8 mouse cellular contexts compared by ENCODE assay signal in genomic region chr4:57141908-57142361, GRCm38 (mm10). TPM values are rescaled to one million over a fixed set of nuclear protein-coding genes. Genes with fewer than 3 reads are reported as not detected.
DNase-seq lines count a peak whose midpoint lies in the region; ATAC-seq and TF ChIP-seq lines count a peak whose summit lies in the region.

No protein-coding gene starts in this region.

- H3K36me3 ChIP-seq in thymus, adult 2 months (ENCODE audit: control insufficient read depth, insufficient read depth, low read length) = no peaks in the 10 kb centered on the region
- no peaks in the 10 kb centered on the region for H3K36me3 ChIP-seq in heart, embryonic 16.5 days (ENCODE audit: control insufficient read depth, insufficient read depth)
- no peaks in the 10 kb centered on the region for H3K36me3 ChIP-seq in limb, embryonic 11.5 days (ENCODE audit: control insufficient read depth, insufficient read depth, low read length)
- no peaks in the 10 kb centered on the region for H3K36me3 ChIP-seq in neural tube, embryonic 11.5 days (ENCODE audit: control insufficient read depth, insufficient read depth, low read length)

- 2% methylated on average over 26 of the region's 26 CpGs for WGBS in thymus, adult 2 months
- 9% methylated on average over 26 of the region's 26 CpGs for WGBS in heart, embryonic 16.5 days
- 5% methylated on average over 26 of the region's 26 CpGs for WGBS in limb, embryonic 11.5 days
- 5% methylated on average over 26 of the region's 26 CpGs for WGBS in neural tube, embryonic 11.5 days

- H3K27me3 ChIP-seq in thymus, adult 2 months (ENCODE audit: control insufficient read depth, insufficient read depth, low read length) = peaks cover 8% of the 10 kb centered on the region
- peaks cover 36% of the 10 kb centered on the region for H3K27me3 ChIP-seq in heart, embryonic 16.5 days (ENCODE audit: control insufficient read depth, insufficient read depth, low read length)
- H3K27me3 ChIP-seq in limb, embryonic 11.5 days (ENCODE audit: control insufficient read depth, insufficient read depth, low read length) = peaks cover 12% of the 10 kb centered on the region
- H3K27me3 ChIP-seq in neural tube, embryonic 11.5 days (ENCODE audit: control insufficient read depth, insufficient read depth, low read length) = peaks cover 16% of the 10 kb centered on the region

- peak overlapping the region; percentile 36 for H3K4me3 ChIP-seq in thymus, adult 2 months (ENCODE audit: control insufficient read depth, insufficient read depth, low read length)
- peak overlapping the region; percentile 71 for H3K4me3 ChIP-seq in heart, embryonic 16.5 days (ENCODE audit: low read length)
- peak overlapping the region; percentile 53 for H3K4me3 ChIP-seq in limb, embryonic 11.5 days (ENCODE audit: low read depth, low read length)
- peak overlapping the region; percentile 65 for H3K4me3 ChIP-seq in neural tube, embryonic 11.5 days (ENCODE audit: low read depth, low read length)

- peaks cover 14% of the 10 kb centered on the region for H3K4me1 ChIP-seq in thymus, adult 2 months (replicated peaks; ENCODE audit: control insufficient read depth, insufficient read depth, low read length)
- peaks cover 11% of the 10 kb centered on the region for H3K4me1 ChIP-seq in heart, embryonic 16.5 days (ENCODE audit: control insufficient read depth, insufficient read depth, low read length)
- H3K4me1 ChIP-seq in limb, embryonic 11.5 days (ENCODE audit: control insufficient read depth, insufficient read depth, low read length) = peaks cover 26% of the 10 kb centered on the region
- H3K4me1 ChIP-seq in neural tube, embryonic 11.5 days (ENCODE audit: control insufficient read depth, insufficient read depth, low read length) = peaks cover 10% of the 10 kb centered on the region

- H3K27ac ChIP-seq in thymus, adult 2 months (ENCODE audit: control insufficient read depth, insufficient read depth, low read length) = no peak overlapping the region
- H3K27ac ChIP-seq in heart, embryonic 16.5 days (ENCODE audit: low read length) = no peak overlapping the region
- H3K27ac ChIP-seq in limb, embryonic 11.5 days (replicated peaks; ENCODE audit: low read depth, low read length) = no peak overlapping the region
- no peak overlapping the region for H3K27ac ChIP-seq in neural tube, embryonic 11.5 days (ENCODE audit: low read depth, low read length)

- TF ChIP-seq POLR2A in thymus, adult 2 months (IDR thresholded peaks at IDR 0.05; ENCODE audit: control insufficient read depth, extremely low read depth, insufficient read depth, low read length, poor library complexity) = no peak

- DNase-seq in embryo, embryonic 10 days (ENCODE audit: low spot score) = peak; percentile 41
- DNase-seq in embryo, embryonic 10.5 days (ENCODE audit: low spot score) = no peak
- peak; percentile 15 for DNase-seq in thymus, adult 2 months
- no peak for DNase-seq in thymus, postnatal 0 days (ENCODE audit: low spot score)
- peak; percentile 60 for DNase-seq in limb, embryonic 11.5 days (ENCODE audit: low spot score)
- DNase-seq in neural tube, embryonic 11.5 days (ENCODE audit: low spot score) = peak; percentile 52
- DNase-seq in frontal cortex, postnatal 25 days (ENCODE audit: low spot score in 2 of 2) = no peak

- no peak for TF ChIP-seq CTCF in thymus, adult 2 months (IDR thresholded peaks at IDR 0.05; ENCODE audit: borderline replicate concordance, control insufficient read depth, extremely low read depth, insufficient read depth, low read length, poor library complexity)

- H3K4me2 ChIP-seq in heart, embryonic 16.5 days (ENCODE audit: low read depth, low read length) = peak overlapping the region; percentile 97
- peak overlapping the region; percentile 92 for H3K4me2 ChIP-seq in limb, embryonic 11.5 days (ENCODE audit: low read depth, severe bottlenecking)
- peak overlapping the region; percentile 94 for H3K4me2 ChIP-seq in neural tube, embryonic 11.5 days (ENCODE audit: low read depth)

- no peak overlapping the region for H3K9ac ChIP-seq in heart, embryonic 16.5 days (ENCODE audit: low read length)
- 0 out of 2 replicates have a peak overlapping the region, but pooled peaks have one; percentile 72 for H3K9ac ChIP-seq in limb, embryonic 11.5 days (ENCODE audit: low read length)
- peak overlapping the region; percentile 20; the same call in 1 of the 2 replicates for H3K9ac ChIP-seq in neural tube, embryonic 11.5 days (ENCODE audit: low read length)

- no peaks in the 10 kb centered on the region for H3K9me3 ChIP-seq in heart, embryonic 16.5 days (replicated peaks; ENCODE audit: control insufficient read depth, low read length)
- no peaks in the 10 kb centered on the region for H3K9me3 ChIP-seq in limb, embryonic 11.5 days (ENCODE audit: control insufficient read depth, low read length)
- H3K9me3 ChIP-seq in neural tube, embryonic 11.5 days (ENCODE audit: control insufficient read depth, low read length) = no peaks in the 10 kb centered on the region

- no peak for ATAC-seq in heart, embryonic 16.5 days (replicated peaks; ENCODE audit: extremely low read depth, insufficient read depth, low FRiP score)
- no peak; the same call in 1 of the 2 replicates for ATAC-seq in limb, embryonic 11.5 days (ENCODE audit: insufficient number of reproducible peaks, low FRiP score, low TSS enrichment, low read depth)
- no peak for ATAC-seq in neural tube, embryonic 11.5 days (ENCODE audit: insufficient read depth, low FRiP score, low TSS enrichment)

RNA-seq across cellular contexts. Expression of gene Epb41l4b, which starts 1.3 kb away (rescaled TPM):
- 9.2 and 10.7 TPM in 2 replicates for polyA plus RNA-seq in thymus, adult 2 months (2012; rRNA removed)
- 2.2 and 2.4 TPM in 2 replicates for polyA plus RNA-seq in thymus, postnatal 0 days (2015; fragmentation: Nextera tagmentation; extraction: Ambion mirVana)
- polyA plus RNA-seq in heart, embryonic 16.5 days (2015; fragmentation: Nextera tagmentation; extraction: Ambion mirVana) = 0.56 and 1.0 TPM in 2 replicates
- polyA plus RNA-seq in limb, embryonic 11.5 days (2014; fragmentation: Nextera tagmentation; extraction: Ambion mirVana) = 2.8 and 2.9 TPM in 2 replicates
- polyA plus RNA-seq in neural tube, embryonic 11.5 days (2014; fragmentation: Nextera tagmentation; extraction: Ambion mirVana) = 0.99 and 1.3 TPM in 2 replicates

Comparison
In these comparisons a context has a peak if more than half of its experiments do, and no peak if none do; other contexts are left out.
1. DNase-seq: peak in embryo, embryonic 10 days (single experiment), thymus, adult 2 months (single experiment), limb, embryonic 11.5 days (single experiment) and neural tube, embryonic 11.5 days (single experiment); none in embryo, embryonic 10.5 days (single experiment), thymus, postnatal 0 days (single experiment) and frontal cortex, postnatal 25 days (0 of 2).
2. Peak in every context shown above with its lines, with median percentiles within 50 percentile points of each other: H3K4me3 ChIP-seq and H3K4me2 ChIP-seq.